Mouse (Mus musculus) C2C12 (cell line): ENCODE data around the gene Fzd7. TPM values are rescaled to one million over a fixed set of nuclear protein-coding genes. Genes with fewer than 3 reads are reported as not detected.

Experiments
- H3K27me3 ChIP-seq: one replicate; pipeline ENCODE4 v1.6.1; 2011; ENCODE audit not compliant: control insufficient read depth, insufficient read depth, insufficient read length
- H3K36me3 ChIP-seq: one replicate; pipeline ENCODE4 v1.6.1; 2011; ENCODE audit not compliant: control insufficient read depth, insufficient read depth
- H3K4me3 ChIP-seq: one replicate; pipeline ENCODE4 v1.5.1; 2011; ENCODE audit warnings: mild to moderate bottlenecking, control low read depth; ENCODE audit not compliant: poor library complexity, insufficient read depth, severe bottlenecking
- H3K79me2 ChIP-seq: one replicate; pipeline ENCODE4 v1.6.1; 2011; ENCODE audit not compliant: control insufficient read depth, insufficient read depth
- H3K79me3 ChIP-seq: one replicate; pipeline ENCODE4 v1.6.1; 2011; ENCODE audit warnings: low read depth, control low read depth
- H3ac ChIP-seq: one replicate; pipeline ENCODE3; 2011; ENCODE audit warnings: low read depth; ENCODE audit not compliant: control insufficient read depth, insufficient read length
- CEBPB ChIP-seq: IDR thresholded peaks from one replicate; pipeline ENCODE4 v1.6.1; 2011; ENCODE audit warnings: low read depth, mild to moderate bottlenecking, control low read depth, moderate library complexity
- CTCF ChIP-seq: IDR thresholded peaks from one replicate; pipeline ENCODE4 v1.5.1; 2011; ENCODE audit not compliant: control insufficient read depth, insufficient read depth, insufficient read length
- FOSL1 ChIP-seq: IDR thresholded peaks from one replicate; pipeline ENCODE4 v1.8.0; 2011; ENCODE audit warnings: mild to moderate bottlenecking, low read length; ENCODE audit not compliant: poor library complexity, insufficient read depth, severe bottlenecking
- MAX ChIP-seq: IDR thresholded peaks from one replicate; pipeline ENCODE4 v1.6.1; 2011; ENCODE audit warnings: mild to moderate bottlenecking, control low read depth
- MYOD1 ChIP-seq: IDR thresholded peaks from one replicate; pipeline ENCODE4 v1.6.1; 2011; ENCODE audit warnings: low read depth; ENCODE audit not compliant: control insufficient read depth, insufficient read length
- MYOG ChIP-seq: IDR thresholded peaks from one replicate; pipeline ENCODE4 v1.6.1; 2011; ENCODE audit not compliant: control insufficient read depth, insufficient read length; ENCODE audit errors: extremely low read depth
- USF1 ChIP-seq: IDR thresholded peaks from one replicate; pipeline ENCODE4 v1.6.1; 2011; ENCODE audit warnings: low read depth, mild to moderate bottlenecking, control low read depth, moderate library complexity
- polyA plus RNA-seq: library from polyadenylated mRNA; unstranded; fragments of >200 nt; fragmentation: generic; extraction: Trizol; gene quantifications from one replicate; pipeline ENCODE4 v1.2.1, GENCODE M21; 2012; ENCODE audit warnings: missing spikeins

The Fzd7 gene
- polyA plus RNA-seq, 1 experiment, result 18.4 TPM

- H3K79me3 ChIP-seq, result no peaks in the 10 kb centered on the region
- no peaks in the 10 kb centered on the region for H3K27me3 ChIP-seq
- no peak overlapping the region for H3ac ChIP-seq
- TF ChIP-seq CTCF (no peak), FOSL1 (no peak), USF1 (no peak), MYOD1 (no peak)
- no peaks in the 10 kb centered on the region for H3K36me3 ChIP-seq
- H3K79me2 ChIP-seq, result no peaks in the 10 kb centered on the region
- H3K4me3 ChIP-seq, result no peak overlapping the region
These were observed 26.4 kb downstream of the Fzd7 start for GRCm38 (mm10) chr1:59508463-59509139.

DNA sequence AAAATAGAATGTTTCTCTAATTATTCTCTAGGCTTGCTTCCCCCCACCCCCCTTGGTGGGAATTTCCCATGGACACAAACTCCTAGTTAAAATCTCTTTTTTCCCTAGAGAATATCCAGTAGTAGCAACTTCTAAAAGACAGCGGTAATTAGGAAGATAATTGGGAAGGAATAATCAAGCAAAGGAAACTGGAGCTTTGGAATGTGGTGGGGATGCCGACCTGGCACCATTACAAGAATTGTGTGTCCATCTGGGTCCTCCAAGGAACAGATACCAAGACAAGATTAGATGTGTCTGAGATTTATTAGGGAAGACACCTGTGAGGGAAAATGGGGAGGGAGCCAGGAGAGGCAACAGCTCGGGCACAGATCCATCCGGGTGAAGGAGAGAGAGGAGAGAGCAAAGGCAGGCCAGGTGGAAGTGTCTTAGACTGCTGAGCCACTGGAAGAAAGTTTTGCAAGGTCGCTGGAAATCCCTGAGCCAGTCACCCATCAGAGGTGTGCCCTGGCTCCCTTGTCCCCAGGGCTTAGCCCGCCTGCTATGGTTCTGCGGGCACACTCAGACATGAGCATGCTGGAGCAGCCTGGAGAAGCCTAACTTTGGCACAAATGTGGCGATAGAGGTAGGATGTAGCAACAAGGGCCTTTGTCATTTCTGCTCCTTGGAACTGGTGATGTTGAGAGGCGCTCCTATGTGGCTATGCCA, 29.5 kb downstream of the Fzd7 start:
- Histone ChIP-seq H3K79me3 (no peaks in the 10 kb centered on the region), H3K27me3 (no peaks in the 10 kb centered on the region), H3K79me2 (no peaks in the 10 kb centered on the region), H3ac (no peak overlapping the region), H3K4me3 (no peak overlapping the region), H3K36me3 (no peaks in the 10 kb centered on the region)
- TF ChIP-seq MYOD1 (no peak), CTCF (no peak), CEBPB (no peak), USF1 (no peak), MAX (no peak), MYOG (no peak), FOSL1 (no peak)

GRCm38 (mm10) chr1:59516026-59516917, 34.0 kb downstream of the Fzd7 start, which contains the start of gene Gm973:
Gm973 (plus strand) TSS chr1:59516264.
- Histone ChIP-seq H3ac (peak within 1 kb of the TSS; percentile 55), H3K79me3 (no peaks in the 10 kb centered on the region), H3K27me3 (no peaks in the 10 kb centered on the region), H3K36me3 (no peaks in the 10 kb centered on the region), H3K4me3 (no peak within 1 kb of the TSS), H3K79me2 (no peaks in the 10 kb centered on the region)
- TF ChIP-seq FOSL1 (no peak), MYOD1 (no peak), CTCF (no peak), MAX (no peak), CEBPB (no peak), MYOG (no peak), USF1 (no peak)

- no peaks in the 10 kb centered on the region for H3K36me3 ChIP-seq
- H3K27me3 ChIP-seq, result no peaks in the 10 kb centered on the region
- no peak overlapping the region for H3K4me3 ChIP-seq
- no peaks in the 10 kb centered on the region for H3K79me2 ChIP-seq
- TF ChIP-seq CTCF, result no peak
- TF ChIP-seq MYOD1, result no peak
- no peak overlapping the region for H3ac ChIP-seq
- H3K79me3 ChIP-seq, result no peaks in the 10 kb centered on the region
These were observed 38.1 kb downstream of the Fzd7 start for GRCm38 (mm10) chr1:59520226-59520837.

- Histone ChIP-seq H3ac (no peak overlapping the region), H3K79me2 (no peaks in the 10 kb centered on the region), H3K36me3 (no peaks in the 10 kb centered on the region), H3K4me3 (no peak overlapping the region), H3K79me3 (no peaks in the 10 kb centered on the region), H3K27me3 (no peaks in the 10 kb centered on the region)
- TF ChIP-seq USF1 (no peak), MYOD1 (no peak)
These were observed 40.2 kb downstream of the Fzd7 start for GRCm38 (mm10) chr1:59522456-59522855.

DNA sequence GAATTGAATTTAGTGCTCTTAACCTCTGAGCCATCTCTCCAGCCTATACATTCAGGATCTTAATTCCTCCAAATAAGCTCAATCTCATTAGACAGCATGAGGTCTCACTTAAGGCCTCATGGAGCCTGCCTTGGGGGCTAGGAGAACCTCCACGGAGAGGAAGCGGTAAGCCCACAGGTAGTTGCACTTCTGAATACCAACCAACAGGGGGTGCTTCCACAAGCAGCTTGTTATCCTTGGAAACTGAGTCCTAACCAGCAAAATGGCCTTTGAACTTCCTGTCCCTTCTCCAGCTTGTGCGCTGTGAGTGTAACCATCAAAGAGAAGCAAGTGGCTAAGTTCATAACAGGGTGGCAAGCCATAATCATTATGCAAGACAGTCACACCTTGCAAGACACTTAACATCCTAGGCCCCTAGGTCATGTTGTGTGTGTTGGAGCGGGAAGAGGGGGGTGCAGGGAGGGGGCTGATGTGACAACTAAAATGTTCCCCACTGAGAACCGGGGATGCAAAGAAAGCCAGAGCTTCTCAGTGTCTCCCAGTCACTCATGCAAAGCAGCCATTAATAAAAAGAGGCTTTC, 41.2 kb downstream of the Fzd7 start:
- H3K4me3 ChIP-seq, result no peak overlapping the region
- H3K79me3 ChIP-seq, result no peaks in the 10 kb centered on the region
- H3K36me3 ChIP-seq, result no peaks in the 10 kb centered on the region
- H3ac ChIP-seq, result no peak overlapping the region
- no peaks in the 10 kb centered on the region for H3K27me3 ChIP-seq
- no peaks in the 10 kb centered on the region for H3K79me2 ChIP-seq
- no peak for TF ChIP-seq MAX
- no peak for TF ChIP-seq CTCF
- TF ChIP-seq MYOD1, result no peak
- no peak for TF ChIP-seq FOSL1
- no peak for TF ChIP-seq CEBPB
- TF ChIP-seq USF1, result no peak
- TF ChIP-seq MYOG, result no peak
